Mouse (Mus musculus) retina, postnatal 7 days (tissue): ENCODE data around the gene Lrrc75a.

Experiments
- DNase-seq: peaks from one replicate; pipeline ENCODE4 v3.0.0-alpha.2; 2012; ENCODE audit warnings: low read depth, low spot score

Gene Lrrc75a

GRCm38 (mm10) chr11:62601732-62602618 is 46.3 kb downstream of the Lrrc75a start:
- DNase-seq: no peak

DNA sequence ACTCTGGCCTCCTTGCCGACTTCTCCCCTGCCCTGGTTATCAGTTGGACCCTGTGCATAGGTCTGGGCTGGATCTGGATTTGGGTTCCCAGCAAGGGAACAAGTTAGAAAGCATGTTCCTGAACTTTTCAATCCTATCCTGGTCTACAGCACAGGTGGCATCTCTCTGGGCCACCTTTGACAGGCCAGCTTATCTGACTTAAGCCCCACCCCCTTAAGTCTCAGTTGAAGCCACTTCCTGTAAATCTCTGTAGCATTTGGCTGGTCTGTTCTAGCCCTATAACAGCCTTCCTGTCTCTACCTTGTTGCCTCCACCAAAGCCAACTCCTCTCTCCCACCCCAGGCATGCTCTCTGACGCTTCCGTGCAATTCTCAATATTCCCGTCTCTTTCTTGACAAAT is 49.8 kb downstream of the Lrrc75a start:
- no peak for DNase-seq

DNA sequence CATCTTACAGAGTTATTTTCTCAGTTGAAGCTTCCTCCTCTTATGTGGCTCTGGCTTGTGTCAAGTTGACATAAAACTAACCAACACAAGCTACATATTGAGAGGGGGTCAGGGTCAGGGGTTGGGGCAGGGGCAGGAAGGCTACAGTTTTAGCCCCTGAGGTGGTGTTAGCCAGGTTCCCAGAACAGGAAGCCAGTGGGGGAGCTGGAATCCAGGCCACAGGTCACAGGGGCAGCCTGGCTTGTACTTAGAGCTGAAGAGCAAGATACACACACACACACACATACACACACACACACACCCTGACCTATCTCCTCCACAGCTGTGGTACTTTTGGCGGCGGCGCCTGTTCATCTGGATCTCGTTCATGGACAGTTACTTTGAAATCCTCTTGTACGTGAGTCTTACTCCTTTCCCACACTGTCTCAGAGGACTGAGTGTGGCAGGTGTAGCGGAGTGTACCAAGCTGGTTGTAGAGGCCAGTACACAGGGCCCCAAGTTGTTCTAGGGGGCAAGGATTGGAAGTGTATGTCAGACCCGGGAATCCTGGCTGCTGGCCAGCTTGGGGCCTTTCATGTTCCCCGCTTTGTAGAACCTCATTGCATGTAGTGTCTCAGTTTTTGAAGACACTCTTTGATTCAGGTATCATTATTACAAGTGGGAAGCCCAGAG is 56.3 kb downstream of the Lrrc75a start:
- DNase-seq: no peak

DNA sequence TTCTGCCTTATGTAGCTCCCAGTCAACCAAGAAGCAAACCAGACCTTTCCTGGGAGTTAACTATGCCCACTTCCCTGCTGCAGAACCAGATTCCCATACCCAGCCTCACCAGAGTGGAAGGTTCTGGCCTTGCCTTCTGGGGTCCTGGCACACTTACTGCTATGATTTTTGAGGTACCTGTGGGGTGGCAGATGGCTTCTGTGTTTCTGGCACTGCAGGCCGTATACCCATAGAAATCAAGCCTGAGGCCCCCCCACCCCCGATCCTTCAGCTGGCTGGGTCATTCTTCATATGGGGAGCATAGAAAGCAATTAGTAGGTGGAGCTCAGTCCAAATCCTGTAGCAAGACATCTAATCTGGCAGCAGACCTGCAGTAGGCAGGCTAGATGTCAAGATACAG is 57.3 kb downstream of the Lrrc75a start:
- no peak for DNase-seq

- DNase-seq: no peak
These were observed 58.9 kb downstream of the Lrrc75a start for GRCm38 (mm10) chr11:62589391-62589790.

- DNase-seq: no peak
These were observed 61.3 kb downstream of the Lrrc75a start for GRCm38 (mm10) chr11:62587034-62587433.

GRCm38 (mm10) chr11:62584671-62585206 is 63.6 kb downstream of the Lrrc75a start:
- DNase-seq: no peak

GRCm38 (mm10) chr11:62583031-62583430 is 65.3 kb downstream of the Lrrc75a start:
- DNase-seq: no peak

GRCm38 (mm10) chr11:62576530-62577152 is 71.7 kb downstream of the Lrrc75a start:
- no peak for DNase-seq

- no peak for DNase-seq
These were observed 72.5 kb downstream of the Lrrc75a start for GRCm38 (mm10) chr11:62575659-62576438.

DNA sequence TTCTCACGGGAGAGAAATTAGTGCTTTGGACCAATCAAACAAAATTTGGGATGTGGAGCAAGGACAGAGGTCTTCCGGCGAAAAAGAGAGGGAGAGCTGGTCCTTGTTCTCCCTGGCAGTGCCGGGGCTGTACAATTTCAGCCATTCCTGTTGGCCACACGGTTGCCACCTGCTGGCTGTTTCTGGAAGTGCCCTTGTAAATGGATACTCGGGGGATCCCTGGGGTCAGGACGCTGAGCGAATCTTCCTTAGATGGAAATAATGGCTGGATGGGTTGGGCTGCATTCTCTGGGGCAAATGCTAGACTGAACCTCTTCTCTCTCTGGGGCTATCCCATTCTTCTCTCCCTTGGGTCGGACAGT is 73.0 kb downstream of the Lrrc75a start:
- peak; percentile 74 for DNase-seq

GRCm38 (mm10) chr11:62574703-62575085 is 73.6 kb downstream of the Lrrc75a start:
- no peak for DNase-seq

- no peak for DNase-seq
These were observed 74.2 kb downstream of the Lrrc75a start, which contains the start of gene Trpv2 for GRCm38 (mm10) chr11:62573959-62574702. Trpv2 (plus strand) TSS chr11:62574486.

GRCm38 (mm10) chr11:62568300-62568699 is 80.0 kb downstream of the Lrrc75a start:
- DNase-seq: no peak

GRCm38 (mm10) chr11:62566211-62566610 is 82.1 kb downstream of the Lrrc75a start:
- no peak for DNase-seq

DNA sequence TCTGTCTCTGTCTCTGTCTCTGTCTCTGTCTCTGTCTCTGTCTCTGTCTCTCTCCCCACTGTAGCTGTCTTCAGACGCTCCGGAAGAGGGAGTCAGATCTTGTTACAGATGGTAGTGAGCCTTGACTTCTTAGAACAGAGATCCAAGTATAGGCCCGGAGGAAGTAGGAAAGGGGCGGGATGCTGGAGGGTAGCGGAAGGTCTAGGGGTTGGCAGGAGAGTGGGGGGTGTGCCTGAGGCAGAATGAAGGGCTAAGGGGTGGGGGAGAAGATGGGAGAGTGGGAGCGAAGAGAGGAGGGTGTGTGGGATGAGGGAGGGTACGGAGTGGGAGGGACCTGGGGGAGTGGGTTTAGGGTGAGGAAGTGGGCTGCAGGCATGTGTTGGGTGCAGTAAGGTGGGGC is 82.6 kb downstream of the Lrrc75a start:
- DNase-seq: no peak

DNA sequence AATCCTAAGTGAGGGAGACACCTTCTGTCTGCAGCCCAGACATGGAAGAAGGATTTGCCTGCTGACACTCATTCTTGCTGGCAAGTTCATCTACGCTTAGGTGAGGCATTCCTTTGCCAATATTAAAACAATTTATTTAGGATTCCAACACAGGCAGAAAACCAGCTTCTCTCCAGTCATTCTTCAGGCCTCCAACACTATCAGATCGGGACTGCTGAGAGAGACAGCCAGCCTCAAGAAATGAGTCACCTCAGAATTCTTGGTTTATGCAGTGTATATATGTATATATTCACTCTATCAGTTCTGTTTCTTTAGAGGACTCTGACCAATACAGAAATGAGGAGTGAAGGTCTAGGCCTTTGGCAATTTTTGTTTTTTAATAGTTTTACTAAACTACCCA is 84.7 kb downstream of the Lrrc75a start:
- DNase-seq: no peak

- DNase-seq: no peak
These were observed 87.8 kb downstream of the Lrrc75a start for GRCm38 (mm10) chr11:62560463-62561016.

GRCm38 (mm10) chr11:62558961-62559646 is 89.2 kb downstream of the Lrrc75a start:
- no peak for DNase-seq

- no peak for DNase-seq
These were observed 90.2 kb downstream of the Lrrc75a start for GRCm38 (mm10) chr11:62558152-62558551.
